In the genomic region with DNA sequence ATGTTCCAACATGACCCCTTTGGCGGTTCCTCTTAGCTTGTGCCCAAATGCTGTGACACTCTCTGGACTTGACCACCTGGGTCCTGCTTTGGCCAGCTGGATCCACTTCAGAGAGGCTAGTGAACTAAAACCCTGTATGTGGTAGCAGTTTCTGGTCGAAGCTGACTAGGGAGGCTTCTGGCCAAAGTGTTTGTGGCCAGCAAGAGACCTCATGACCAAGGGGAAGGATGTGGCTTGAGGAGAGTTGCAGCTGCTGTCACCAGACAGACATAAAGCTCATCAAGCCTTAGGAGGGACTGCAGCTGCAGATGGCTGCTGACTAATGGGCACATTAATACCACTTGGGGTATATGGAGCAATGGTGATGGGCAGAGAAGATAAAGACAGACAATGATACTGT, we compare ENCODE assay signal across 10 mouse cellular contexts.
DNase-seq lines count a peak whose midpoint lies in the region; ATAC-seq and TF ChIP-seq lines count a peak whose summit lies in the region.
"Had no signal": no experiment of that assay in that cellular context is flagged by ENCODE, and none has a peak within 500 bp of the region (broad histone marks: within the 10 kb centered on the region; RNA-seq: fewer than 3 reads in every experiment).

No protein-coding gene starts in this region.

- DNase-seq in cerebellum, adult 2 months: peak; percentile 19 to 28
- no peak for DNase-seq in cerebellum, adult 11 months
- peak; percentile 7 for DNase-seq in ovary, adult 18-20 months (ENCODE audit: low spot score)
- DNase-seq in ovary, postnatal 36 days (ENCODE audit: low spot score): no peak
- DNase-seq in stomach, postnatal 0 days (ENCODE audit: low spot score): no peak
- DNase-seq in left cerebral cortex, adult 11 months (ENCODE audit: low spot score): no peak
- DNase-seq in thymus, postnatal 0 days (ENCODE audit: low spot score): no peak

- H3K4me3 ChIP-seq in cerebellum, adult 2 months (replicated peaks; ENCODE audit: insufficient read depth, low read depth, low read length): no peak overlapping the region
- H3K4me3 ChIP-seq in limb, embryonic 13.5 days: no peak overlapping the region
- no peak overlapping the region for H3K4me3 ChIP-seq in stomach, postnatal 0 days (ENCODE audit: low read depth, low read length)
- H3K4me3 ChIP-seq: forebrain, embryonic 15.5 days; midbrain, embryonic 12.5 days had no signal

- no peak for TF ChIP-seq EP300 in stomach, postnatal 0 days (optimal IDR thresholded peaks at IDR 0.05)

- TF ChIP-seq POLR2A in cerebellum, adult 2 months (IDR thresholded peaks at IDR 0.05; ENCODE audit: borderline replicate concordance, insufficient read depth, low read length): no peak

- no peak overlapping the region for H3K27ac ChIP-seq in cerebellum, adult 2 months (ENCODE audit: insufficient read depth, low read length)
- 0 out of 2 replicates have a peak overlapping the region, but pooled peaks have one; percentile 22 for H3K27ac ChIP-seq in limb, embryonic 13.5 days
- H3K27ac ChIP-seq in stomach, postnatal 0 days (replicated peaks): no peak overlapping the region
- H3K27ac ChIP-seq: forebrain, embryonic 15.5 days; midbrain, embryonic 12.5 days had no signal

- 11% methylated on average over 2 of the region's 2 CpGs for WGBS in cerebellum, adult 2 months
- WGBS in limb, embryonic 13.5 days: 68% methylated on average over 2 of the region's 2 CpGs
- WGBS in stomach, postnatal 0 days: 72% methylated on average over 2 of the region's 2 CpGs

- no peak overlapping the region for H3K9ac ChIP-seq in limb, embryonic 13.5 days
- H3K9ac ChIP-seq in stomach, postnatal 0 days (ENCODE audit: low read length): no peak overlapping the region
- H3K9ac ChIP-seq: forebrain, embryonic 15.5 days; midbrain, embryonic 12.5 days had no signal

- H3K4me2 ChIP-seq in limb, embryonic 13.5 days (replicated peaks): no peak overlapping the region
- H3K4me2 ChIP-seq in stomach, postnatal 0 days (replicated peaks; ENCODE audit: low read depth): no peak overlapping the region
- H3K4me2 ChIP-seq: forebrain, embryonic 15.5 days; midbrain, embryonic 12.5 days had no signal

- H3K4me1 ChIP-seq in cerebellum, adult 2 months (ENCODE audit: control insufficient read depth, insufficient read depth, low read length): peaks cover 7% of the 10 kb centered on the region; the same call in 1 of the 2 replicates
- peaks cover 40% of the 10 kb centered on the region for H3K4me1 ChIP-seq in limb, embryonic 13.5 days
- peaks cover 2% of the 10 kb centered on the region for H3K4me1 ChIP-seq in stomach, postnatal 0 days (replicated peaks; ENCODE audit: control insufficient read depth, insufficient read depth)

- H3K9me3 ChIP-seq in limb, embryonic 13.5 days: no peaks in the 10 kb centered on the region
- no peaks in the 10 kb centered on the region for H3K9me3 ChIP-seq in stomach, postnatal 0 days (ENCODE audit: control insufficient read depth, low read length)
- H3K9me3 ChIP-seq: forebrain, embryonic 15.5 days had no signal

- H3K36me3 ChIP-seq in limb, embryonic 13.5 days: no peaks in the 10 kb centered on the region
- no peaks in the 10 kb centered on the region for H3K36me3 ChIP-seq in stomach, postnatal 0 days (ENCODE audit: control insufficient read depth, insufficient read depth, low read length)
- H3K36me3 ChIP-seq: forebrain, embryonic 15.5 days; midbrain, embryonic 12.5 days had no signal

- ATAC-seq in limb, embryonic 13.5 days (ENCODE audit: low FRiP score, low read depth): no peak
- ATAC-seq in stomach, postnatal 0 days (ENCODE audit: low FRiP score, low TSS enrichment): 0 out of 2 replicates have a peak, but pooled peaks have one; percentile 19
- ATAC-seq: forebrain, embryonic 15.5 days had no signal

- no peak for TF ChIP-seq CTCF in cerebellum, adult 2 months (IDR thresholded peaks at IDR 0.05; ENCODE audit: borderline replicate concordance, insufficient read depth, low read depth, low read length)
- no peak for TF ChIP-seq CTCF in stomach, postnatal 0 days (IDR thresholded peaks at IDR 0.05; ENCODE audit: low read depth)

- no peaks in the 10 kb centered on the region for H3K27me3 ChIP-seq in cerebellum, adult 2 months (ENCODE audit: control insufficient read depth, insufficient read depth, low read length)
- H3K27me3 ChIP-seq in limb, embryonic 13.5 days: no peaks in the 10 kb centered on the region
- H3K27me3 ChIP-seq in stomach, postnatal 0 days (ENCODE audit: control insufficient read depth, insufficient read depth, low read length): no peaks in the 10 kb centered on the region
- H3K27me3 ChIP-seq: forebrain, embryonic 15.5 days; midbrain, embryonic 12.5 days had no signal

Comparison
In these comparisons a context has a peak if more than half of its experiments do, and no peak if none do; other contexts are left out.
1. DNase-seq: peak in cerebellum, adult 2 months (2 of 2) and ovary, adult 18-20 months (single experiment); none in cerebellum, adult 11 months (single experiment), ovary, postnatal 36 days (single experiment), stomach, postnatal 0 days (single experiment), left cerebral cortex, adult 11 months (single experiment) and thymus, postnatal 0 days (single experiment).